Mouse (Mus musculus) brain, embryonic 14.5 days (tissue): Measurements from ENCODE around the gene Dhx58. TPM values are rescaled to one million over a fixed set of nuclear protein-coding genes. Genes with fewer than 3 reads are reported as not detected.

ENCODE experiments used
- DNase-seq: peaks from one replicate; pipeline ENCODE4 v3.0.0-alpha.2; 2011; ENCODE audit warnings: low read depth
- CTCF ChIP-seq: fragments of 200-500 bp; IDR thresholded peaks from 2 replicates; pipeline ENCODE4 v1.5.1; 2012; ENCODE audit warnings: inconsistent platforms, mild to moderate bottlenecking, moderate library complexity, borderline replicate concordance; ENCODE audit not compliant: insufficient read depth, insufficient read length; ENCODE audit errors: extremely low read depth
- POLR2A ChIP-seq: fragments of 200-500 bp; IDR thresholded peaks from 2 replicates; pipeline ENCODE4 v1.6.1; 2012; ENCODE audit warnings: mild to moderate bottlenecking, inconsistent platforms, borderline replicate concordance; ENCODE audit not compliant: poor library complexity, insufficient read depth, insufficient read length, severe bottlenecking; ENCODE audit errors: extremely low read depth
- polyA plus RNA-seq: library from polyadenylated mRNA; depleted of rRNA; stranded (reverse); fragments of >200 nt; gene quantifications from 2 replicates; pipeline ENCODE4 v1.2.3, GENCODE M21; 2012

Gene Dhx58
- polyA plus RNA-seq, 1 experiment = 2.6 TPM

GRCm38 (mm10) chr11:100737105-100737733 is 33.1 kb upstream of the Dhx58 start:
- TF ChIP-seq CTCF = no peak
- no peak for TF ChIP-seq POLR2A

GRCm38 (mm10) chr11:100736746-100737080 is 32.6 kb upstream of the Dhx58 start:
- DNase-seq = no peak
- TF ChIP-seq POLR2A = no peak
- no peak for TF ChIP-seq CTCF

More at GRCm38 (mm10) chr11:100737105-100737733, 33.1 kb upstream of the Dhx58 start:
- no peak for DNase-seq

- DNase-seq = no peak
- TF ChIP-seq CTCF (no peak), POLR2A (no peak)
Observed at GRCm38 (mm10) chr11:100735954-100736745, 32.1 kb upstream of the Dhx58 start.

GRCm38 (mm10) chr11:100735134-100735865 is 31.2 kb upstream of the Dhx58 start:
- no peak for DNase-seq
- TF ChIP-seq CTCF (no peak), POLR2A (no peak)

GRCm38 (mm10) chr11:100730477-100731205 is 26.6 kb upstream of the Dhx58 start:
- TF ChIP-seq POLR2A = no peak
- no peak for DNase-seq

- DNase-seq = no peak
- no peak for TF ChIP-seq CTCF
- TF ChIP-seq POLR2A = no peak
Observed at GRCm38 (mm10) chr11:100729976-100730375, 25.9 kb upstream of the Dhx58 start.

GRCm38 (mm10) chr11:100728601-100729000 is 24.5 kb upstream of the Dhx58 start:
- no peak for DNase-seq
- no peak for TF ChIP-seq CTCF
- no peak for TF ChIP-seq POLR2A

- no peak for TF ChIP-seq POLR2A
- TF ChIP-seq CTCF = no peak
- no peak for DNase-seq
Observed at GRCm38 (mm10) chr11:100727201-100727600, 23.1 kb upstream of the Dhx58 start.

GRCm38 (mm10) chr11:100724919-100725512 is 20.9 kb upstream of the Dhx58 start:
- TF ChIP-seq POLR2A = no peak
- TF ChIP-seq CTCF = no peak
- DNase-seq = no peak

- DNase-seq = no peak
- TF ChIP-seq POLR2A (no peak), CTCF (no peak)
Observed at GRCm38 (mm10) chr11:100722493-100723028, 18.5 kb upstream of the Dhx58 start.

- TF ChIP-seq POLR2A (no peak), CTCF (no peak)
- DNase-seq = no peak
Observed at GRCm38 (mm10) chr11:100721776-100722492, 17.9 kb upstream of the Dhx58 start.

- DNase-seq = no peak
- TF ChIP-seq CTCF (no peak), POLR2A (no peak)
Observed at GRCm38 (mm10) chr11:100721254-100721653, 17.2 kb upstream of the Dhx58 start.
